Mouse (Mus musculus) right cerebral cortex, postnatal 4 days (tissue): ENCODE results near the gene Rora.

Experiments used
- DNase-seq: peaks from one replicate; pipeline ENCODE4 v3.0.0-alpha.2; 2022

The Rora gene

GRCm38 (mm10) chr9:68892356-68892755, 238.8 kb downstream of the Rora start:
- DNase-seq, result no peak

GRCm38 (mm10) chr9:68892859-68893258, 239.3 kb downstream of the Rora start:
- DNase-seq, result no peak

GRCm38 (mm10) chr9:68898286-68898685, 244.7 kb downstream of the Rora start:
- no peak for DNase-seq

- no peak for DNase-seq
These were observed 246.1 kb downstream of the Rora start for GRCm38 (mm10) chr9:68899525-68900222.

- no peak for DNase-seq
These were observed 252.8 kb downstream of the Rora start for GRCm38 (mm10) chr9:68906361-68906883.

- no peak for DNase-seq
These were observed 259.0 kb downstream of the Rora start for GRCm38 (mm10) chr9:68912483-68913151.

- no peak for DNase-seq
These were observed 259.7 kb downstream of the Rora start for GRCm38 (mm10) chr9:68913191-68913697.

GRCm38 (mm10) chr9:68914541-68915275, 261.1 kb downstream of the Rora start:
- DNase-seq, result no peak

GRCm38 (mm10) chr9:68916741-68917140, 263.2 kb downstream of the Rora start:
- DNase-seq, result peak; percentile 30

- DNase-seq, result peak; percentile 31
These were observed 269.6 kb downstream of the Rora start for GRCm38 (mm10) chr9:68923128-68923601.

GRCm38 (mm10) chr9:68926406-68926805, 272.8 kb downstream of the Rora start:
- DNase-seq, result peak; percentile 7

- no peak for DNase-seq
These were observed 279.6 kb downstream of the Rora start for GRCm38 (mm10) chr9:68933159-68933558.

- DNase-seq, result no peak
These were observed 280.7 kb downstream of the Rora start for GRCm38 (mm10) chr9:68934238-68934637.

- no peak for DNase-seq
These were observed 282.0 kb downstream of the Rora start for GRCm38 (mm10) chr9:68935611-68936010.

- DNase-seq, result no peak
These were observed 287.5 kb downstream of the Rora start for GRCm38 (mm10) chr9:68941037-68941436.

GRCm38 (mm10) chr9:68942595-68943011, 289.0 kb downstream of the Rora start:
- no peak for DNase-seq

GRCm38 (mm10) chr9:68944026-68944425, 290.4 kb downstream of the Rora start:
- no peak for DNase-seq

GRCm38 (mm10) chr9:68947707-68948106, 294.1 kb downstream of the Rora start:
- DNase-seq, result no peak

GRCm38 (mm10) chr9:68948141-68948540, 294.6 kb downstream of the Rora start:
- DNase-seq, result no peak

GRCm38 (mm10) chr9:68956210-68956874, 302.8 kb downstream of the Rora start:
- DNase-seq, result no peak

- DNase-seq, result peak; percentile 53
These were observed 303.5 kb downstream of the Rora start for GRCm38 (mm10) chr9:68956938-68957573.

- DNase-seq, result no peak
These were observed 304.2 kb downstream of the Rora start for GRCm38 (mm10) chr9:68957793-68958192.
